Mouse (Mus musculus) heart, embryonic 16.5 days (tissue): ENCODE results near the gene Maip1. TPM values are rescaled to one million over a fixed set of nuclear protein-coding genes. Genes with fewer than 3 reads are reported as not detected.

ENCODE experiments used
- ATAC-seq: fragments of 200-750 bp; cut with Nextera tagmentation; replicated peaks from 2 replicates; pipeline ENCODE4 v1.8.0; 2017; ENCODE audit warnings: moderate number of reproducible peaks; ENCODE audit not compliant: insufficient read depth, low FRiP score; ENCODE audit errors: extremely low read depth
- H3K27ac ChIP-seq: fragments of 300-500 bp; sonication (generic); 2 replicates; pipeline ENCODE4 v1.5.1; 2014; ENCODE audit warnings: mild to moderate bottlenecking, low read length, control low read depth, moderate library complexity
- H3K27me3 ChIP-seq: fragments of 300-500 bp; sonication (generic); 2 replicates; pipeline ENCODE4 v1.6.1; 2014; ENCODE audit warnings: low read length, mixed read lengths; ENCODE audit not compliant: control insufficient read depth, insufficient read depth
- H3K36me3 ChIP-seq: fragments of 300-500 bp; sonication (generic); 2 replicates; pipeline ENCODE4 v1.6.1; 2014; ENCODE audit not compliant: control insufficient read depth, insufficient read depth
- H3K4me1 ChIP-seq: fragments of 300-500 bp; sonication (generic); 2 replicates; pipeline ENCODE4 v1.6.1; 2014; ENCODE audit warnings: low read length, mixed read lengths; ENCODE audit not compliant: control insufficient read depth, insufficient read depth
- H3K4me2 ChIP-seq: fragments of 300-500 bp; sonication (generic); 2 replicates; pipeline ENCODE4 v1.6.1; 2014; ENCODE audit warnings: low read depth, mild to moderate bottlenecking, control low read depth, low read length
- H3K4me3 ChIP-seq: fragments of 300-500 bp; sonication (generic); 2 replicates; pipeline ENCODE4 v1.5.1; 2014; ENCODE audit warnings: mild to moderate bottlenecking, control low read depth, low read length
- H3K9ac ChIP-seq: fragments of 300-500 bp; sonication (generic); 2 replicates; pipeline ENCODE4 v1.6.1; 2014; ENCODE audit warnings: low read length, control low read depth
- H3K9me3 ChIP-seq: fragments of 300-500 bp; sonication (generic); replicated peaks from 2 replicates; pipeline ENCODE4 v1.6.1; 2016; ENCODE audit warnings: low read length; ENCODE audit not compliant: control insufficient read depth
- WGBS: fragments of 180-500 bp; shearing (Covaris S2); extraction: QIAGEN DNeasy Blood & Tissue Kit; methylation state at CpG from one replicate; pipeline ENCODE4 v1.1.7; 2014; 5-methylcytosine and 5-hydroxymethylcytosine counted together
- polyA plus RNA-seq: library from polyadenylated mRNA; unstranded; fragments of >200 nt; fragmentation: Nextera tagmentation; extraction: Ambion mirVana; gene quantifications from 2 replicates; pipeline ENCODE4 v1.2.1, GENCODE M21; 2015

Gene Maip1
- polyA plus RNA-seq, 1 experiment from 2014 or later = 16.5 TPM

DNA sequence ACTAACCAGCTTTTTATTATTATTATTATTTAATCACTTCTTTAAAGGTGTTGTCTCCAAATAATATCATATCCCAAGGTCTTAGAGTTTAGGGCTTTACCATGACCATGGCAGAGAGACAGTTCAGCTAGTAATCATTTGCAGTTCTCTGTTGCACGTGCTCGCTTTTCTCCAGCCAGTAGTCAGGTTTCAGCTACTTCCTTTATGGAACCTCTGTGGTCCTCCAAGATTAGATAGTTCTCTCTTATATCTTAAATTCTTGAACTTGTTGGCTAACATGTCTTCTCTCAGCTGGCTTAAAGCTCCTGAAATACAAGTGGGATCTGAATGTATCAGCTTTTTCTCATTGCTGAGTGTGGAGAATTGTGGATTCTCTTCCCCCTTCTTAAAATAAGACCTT, 2.9 kb downstream of the Maip1 start:
- no peaks in the 10 kb centered on the region for H3K9me3 ChIP-seq
- H3K36me3 ChIP-seq = peaks cover 20% of the 10 kb centered on the region
- no peak overlapping the region for H3K27ac ChIP-seq
- H3K27me3 ChIP-seq = no peaks in the 10 kb centered on the region
- no peak for ATAC-seq
- no peak overlapping the region for H3K9ac ChIP-seq
- WGBS = 71% methylated on average over 2 of the region's 2 CpGs
- no peak overlapping the region for H3K4me3 ChIP-seq
- 0 out of 2 replicates have a peak overlapping the region, but pooled peaks have one; percentile 4 for H3K4me2 ChIP-seq
- peaks cover 21% of the 10 kb centered on the region for H3K4me1 ChIP-seq

DNA sequence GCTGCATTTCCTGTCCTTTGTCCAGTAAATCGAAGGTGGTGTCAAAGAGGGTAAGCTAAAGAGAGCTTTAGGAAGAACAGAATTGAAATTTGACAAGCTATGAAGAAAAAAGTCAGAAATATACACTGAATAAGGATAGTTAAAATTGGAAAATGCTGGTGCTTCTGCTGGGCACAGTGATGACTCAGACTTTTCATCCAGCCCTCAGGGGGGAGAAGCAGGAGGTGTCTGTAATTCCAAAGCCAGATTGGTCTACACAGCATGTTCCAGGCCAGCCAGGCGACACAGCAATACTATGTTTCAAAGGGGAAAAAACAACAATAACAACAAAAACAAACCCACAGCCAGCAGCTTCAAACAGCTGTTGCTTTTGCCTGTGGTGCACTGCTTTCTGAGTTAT, 7.3 kb downstream of the Maip1 start:
- H3K27me3 ChIP-seq = no peaks in the 10 kb centered on the region
- H3K4me1 ChIP-seq = peaks cover 6% of the 10 kb centered on the region
- H3K4me2 ChIP-seq = no peak overlapping the region
- H3K27ac ChIP-seq = no peak overlapping the region
- no peak overlapping the region for H3K4me3 ChIP-seq
- no peak overlapping the region for H3K9ac ChIP-seq
- 90% methylated on average over 2 of the region's 2 CpGs for WGBS
- no peak for ATAC-seq
- peaks cover 43% of the 10 kb centered on the region for H3K36me3 ChIP-seq
- peaks cover 3% of the 10 kb centered on the region; the same call in 1 of the 2 replicates for H3K9me3 ChIP-seq

DNA sequence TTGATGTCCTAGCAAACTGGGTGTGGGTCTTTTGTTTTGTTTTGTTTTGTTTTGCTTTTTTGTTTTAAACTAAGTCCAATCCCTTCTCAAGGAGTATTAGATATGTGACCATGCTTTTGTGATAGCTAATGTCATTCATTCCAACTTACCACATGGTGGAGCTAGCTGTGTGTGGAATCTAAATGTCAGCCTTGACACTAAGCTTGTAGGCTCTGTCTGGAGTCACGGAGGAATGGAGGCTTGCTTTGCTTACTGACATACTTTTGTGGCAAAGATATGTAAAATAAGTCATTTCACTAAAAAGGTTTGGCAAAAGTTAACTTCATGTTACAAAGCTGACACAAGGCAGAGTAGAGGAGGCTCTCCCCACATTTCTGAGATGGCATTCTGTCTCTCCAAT, 17.6 kb downstream of the Maip1 start:
- H3K4me1 ChIP-seq = no peaks in the 10 kb centered on the region
- ATAC-seq = no peak
- no peaks in the 10 kb centered on the region for H3K27me3 ChIP-seq
- H3K9ac ChIP-seq = no peak overlapping the region
- 5% methylated on average over 1 of the region's 1 CpGs for WGBS
- no peak overlapping the region for H3K27ac ChIP-seq
- no peak overlapping the region for H3K4me3 ChIP-seq
- no peaks in the 10 kb centered on the region for H3K9me3 ChIP-seq
- no peaks in the 10 kb centered on the region for H3K36me3 ChIP-seq
- H3K4me2 ChIP-seq = no peak overlapping the region

DNA sequence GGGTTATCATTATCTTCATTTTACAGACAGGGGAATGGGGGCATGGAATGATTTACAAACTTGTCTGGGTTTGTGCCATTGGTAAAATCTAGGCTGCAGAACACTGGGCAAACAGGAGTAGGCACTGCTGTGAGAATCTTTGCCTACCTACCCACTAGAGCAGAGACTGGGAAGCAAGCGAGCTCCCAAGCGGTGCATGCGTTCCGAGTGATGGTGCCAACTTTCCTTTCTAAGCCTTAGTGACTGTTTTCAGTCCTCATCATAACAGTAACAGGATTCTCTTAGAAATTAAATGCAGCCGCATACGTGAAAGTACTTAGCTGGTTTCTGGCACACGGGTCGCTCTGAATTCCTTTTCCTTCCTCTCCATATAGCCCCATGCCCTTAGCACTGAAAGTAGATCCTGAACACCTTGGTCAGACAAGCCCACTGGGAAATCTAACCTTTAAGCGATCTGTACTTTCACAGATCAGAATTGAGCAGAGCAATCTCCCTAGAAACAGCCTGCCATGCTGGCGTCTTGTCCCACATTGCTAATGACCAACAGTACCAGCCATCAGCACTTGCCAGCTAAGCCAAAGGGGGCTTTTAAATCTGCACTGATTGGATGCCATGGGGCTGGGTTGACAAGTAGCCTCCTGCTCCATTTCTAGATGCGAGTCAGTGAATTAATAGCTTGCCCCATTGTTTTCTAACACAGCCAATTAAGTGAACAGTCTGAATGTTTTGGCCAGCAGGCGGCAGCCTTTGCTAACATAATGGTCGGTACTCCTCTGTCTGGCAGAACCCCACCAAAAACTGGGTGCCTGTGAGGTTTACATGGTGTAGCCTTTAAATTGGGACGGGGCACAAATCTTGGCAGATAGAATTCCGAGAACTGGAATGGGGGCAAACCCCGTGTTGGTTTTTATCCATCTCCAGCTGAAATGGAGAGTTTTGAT, 22.5 kb downstream of the Maip1 start:
- Histone ChIP-seq H3K36me3 (no peaks in the 10 kb centered on the region), H3K27ac (no peak overlapping the region), H3K4me3 (no peak overlapping the region; the same call in 1 of the 2 replicates), H3K27me3 (no peaks in the 10 kb centered on the region), H3K9ac (peak overlapping the region; percentile 38), H3K9me3 (no peaks in the 10 kb centered on the region), H3K4me2 (peak overlapping the region; percentile 31), H3K4me1 (no peaks in the 10 kb centered on the region)
- 52% methylated on average over 16 of the region's 16 CpGs for WGBS
- ATAC-seq = no peak

DNA sequence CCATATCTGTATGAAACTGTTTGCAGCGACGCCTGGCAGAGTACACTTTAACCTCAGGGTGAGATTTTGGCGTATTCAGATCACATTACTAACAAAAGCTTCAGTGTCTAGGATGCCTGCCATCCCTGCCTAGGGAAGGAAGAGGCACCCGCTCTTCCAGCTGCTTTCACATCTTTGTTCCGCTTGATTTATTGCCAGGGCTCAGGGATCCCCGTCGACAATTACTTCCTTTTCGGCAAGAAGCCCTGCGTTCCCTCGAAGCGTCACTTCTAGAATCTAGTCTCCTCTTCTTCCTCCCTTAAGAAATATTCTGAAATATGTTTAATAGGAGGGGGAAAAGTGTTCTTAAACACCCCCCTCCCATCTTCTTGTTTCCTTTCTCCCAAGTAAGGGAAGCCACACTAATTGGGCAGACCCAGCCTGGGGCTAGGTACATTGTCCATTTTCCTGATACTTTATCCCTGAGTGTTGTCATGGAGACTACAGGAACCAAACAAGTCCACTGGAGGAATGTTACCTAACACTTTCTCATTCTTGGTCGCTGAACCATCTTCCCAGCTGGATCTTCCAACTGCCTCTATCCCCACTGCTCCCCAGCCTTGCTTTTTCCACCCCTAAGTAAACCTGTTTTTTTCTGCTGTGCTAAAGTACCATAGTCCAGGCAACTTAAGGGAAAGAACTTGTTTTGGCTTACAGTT, 23.8 kb downstream of the Maip1 start:
- Histone ChIP-seq H3K4me3 (peak overlapping the region; percentile 16; the same call in 1 of the 2 replicates), H3K4me2 (peak overlapping the region; percentile 49), H3K36me3 (no peaks in the 10 kb centered on the region), H3K27me3 (no peaks in the 10 kb centered on the region), H3K4me1 (no peaks in the 10 kb centered on the region), H3K9me3 (no peaks in the 10 kb centered on the region), H3K9ac (no peak overlapping the region), H3K27ac (no peak overlapping the region; the same call in 1 of the 2 replicates)
- 0 out of 2 replicates have a peak, but pooled peaks have one; percentile 28 for ATAC-seq
- 38% methylated on average over 12 of the region's 12 CpGs for WGBS

DNA sequence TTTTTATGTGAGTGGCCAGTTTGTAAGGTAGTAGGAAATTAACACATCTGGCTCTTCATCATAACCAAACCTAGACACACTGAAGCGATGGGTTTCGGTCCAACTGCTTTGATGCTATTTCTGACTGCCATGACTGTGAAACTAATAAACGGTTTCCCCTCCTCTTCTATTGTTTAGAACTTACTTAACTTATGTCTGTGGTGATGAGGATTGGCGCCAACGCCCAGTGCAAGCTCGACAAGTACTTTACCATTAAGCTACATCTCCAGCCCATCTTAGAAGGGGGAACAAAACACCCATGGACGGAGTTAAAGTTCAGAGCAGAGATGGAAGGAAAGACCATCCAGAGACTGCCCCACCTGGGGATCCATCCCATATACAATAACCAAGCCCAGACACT, 27.0 kb downstream of the Maip1 start:
- no peak for ATAC-seq
- Histone ChIP-seq H3K4me3 (no peak overlapping the region), H3K27me3 (no peaks in the 10 kb centered on the region), H3K4me2 (no peak overlapping the region), H3K27ac (no peak overlapping the region), H3K9ac (no peak overlapping the region), H3K4me1 (no peaks in the 10 kb centered on the region; the same call in 1 of the 2 replicates), H3K9me3 (no peaks in the 10 kb centered on the region), H3K36me3 (no peaks in the 10 kb centered on the region)
- 87% methylated on average over 7 of the region's 7 CpGs for WGBS

DNA sequence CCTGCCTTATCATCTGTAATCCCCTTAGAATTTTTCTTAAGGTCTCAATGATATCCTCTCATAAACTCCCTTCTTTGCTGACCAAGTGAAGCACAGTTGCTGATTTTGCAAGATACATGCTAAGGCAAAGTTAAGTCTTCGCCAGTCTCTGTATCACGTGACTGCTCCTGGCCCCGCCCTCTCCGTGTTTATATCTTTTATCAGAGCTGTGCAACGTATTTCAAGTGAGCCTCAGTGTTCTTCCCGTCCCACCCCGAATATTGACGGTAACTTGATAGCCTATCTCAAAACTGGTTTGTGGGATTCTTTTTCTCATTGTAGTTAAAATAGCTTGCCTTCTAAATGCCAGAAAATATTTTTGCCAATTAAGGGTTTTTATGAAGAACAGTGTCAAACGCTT, 30.3 kb downstream of the Maip1 start:
- H3K27me3 ChIP-seq = no peaks in the 10 kb centered on the region
- H3K27ac ChIP-seq = peak overlapping the region; percentile 81
- H3K4me2 ChIP-seq = peak overlapping the region; percentile 64
- H3K9ac ChIP-seq = peak overlapping the region; percentile 53
- no peaks in the 10 kb centered on the region for H3K36me3 ChIP-seq
- no peaks in the 10 kb centered on the region for H3K9me3 ChIP-seq
- H3K4me1 ChIP-seq = no peaks in the 10 kb centered on the region; the same call in 1 of the 2 replicates
- ATAC-seq = peak; percentile 53; the same call in 1 of the 2 replicates
- 23% methylated on average over 9 of the region's 9 CpGs for WGBS
- peak overlapping the region; percentile 30 for H3K4me3 ChIP-seq

DNA sequence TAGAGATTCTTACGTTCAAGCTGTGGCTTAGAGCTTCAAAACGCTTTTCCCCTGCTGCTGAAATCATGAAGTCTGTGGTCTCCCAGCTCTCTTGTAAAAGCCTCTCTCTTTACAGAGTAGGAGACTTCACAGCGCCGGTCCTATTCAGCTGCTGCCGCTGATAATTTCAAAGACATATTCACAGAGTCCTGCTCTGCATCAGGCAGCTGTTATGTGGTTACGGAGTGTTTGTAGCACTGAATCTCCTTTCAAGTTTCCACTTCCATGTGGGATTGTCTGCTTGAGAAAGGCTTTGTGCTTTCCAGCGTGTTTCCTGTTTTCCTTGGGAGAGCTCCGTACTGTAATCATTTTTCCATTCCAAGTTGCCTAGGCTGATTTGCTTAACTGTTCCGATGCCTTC, 30.8 kb downstream of the Maip1 start:
- WGBS = 18% methylated on average over 9 of the region's 9 CpGs
- H3K4me2 ChIP-seq = peak overlapping the region; percentile 64
- peak overlapping the region; percentile 30 for H3K4me3 ChIP-seq
- H3K27me3 ChIP-seq = no peaks in the 10 kb centered on the region
- ATAC-seq = peak; percentile 71
- H3K9ac ChIP-seq = peak overlapping the region; percentile 53
- no peaks in the 10 kb centered on the region for H3K36me3 ChIP-seq
- no peaks in the 10 kb centered on the region for H3K9me3 ChIP-seq
- peak overlapping the region; percentile 81 for H3K27ac ChIP-seq
- no peaks in the 10 kb centered on the region; the same call in 1 of the 2 replicates for H3K4me1 ChIP-seq

DNA sequence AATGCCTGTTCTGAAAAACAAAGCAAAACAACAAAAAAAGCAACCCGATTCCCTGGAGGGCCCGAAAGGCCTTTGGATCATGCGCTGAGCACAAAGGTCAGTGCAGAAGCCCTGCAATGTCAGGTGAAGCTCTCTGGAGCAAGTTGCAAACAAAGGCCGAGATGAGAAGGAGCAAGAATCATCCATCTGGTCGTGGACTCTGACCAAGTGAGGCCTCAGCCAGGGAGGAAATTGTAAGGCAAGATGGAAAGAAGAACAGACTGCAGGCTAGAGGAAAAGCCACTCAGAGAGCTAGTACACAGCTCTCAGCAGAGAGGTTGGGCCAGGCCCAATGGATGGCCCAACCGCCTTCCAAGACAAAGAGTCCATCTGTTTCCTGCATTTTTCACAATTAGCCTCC, 32.9 kb downstream of the Maip1 start:
- Histone ChIP-seq H3K9ac (no peak overlapping the region), H3K9me3 (no peaks in the 10 kb centered on the region), H3K27me3 (no peaks in the 10 kb centered on the region), H3K4me3 (no peak overlapping the region), H3K36me3 (no peaks in the 10 kb centered on the region), H3K4me2 (no peak overlapping the region), H3K4me1 (no peaks in the 10 kb centered on the region; the same call in 1 of the 2 replicates), H3K27ac (peak overlapping the region; percentile 49)
- 81% methylated on average over 6 of the region's 6 CpGs for WGBS
- no peak for ATAC-seq
